Mouse (Mus musculus) liver, embryonic 16.5 days (tissue): ENCODE results near the gene Phb2. TPM values are rescaled to one million over a fixed set of nuclear protein-coding genes. Genes with fewer than 3 reads are reported as not detected.

Source experiments
- ATAC-seq: fragments of 200-750 bp; cut with Nextera tagmentation; 2 replicates; pipeline ENCODE4 v1.8.0; 2017; ENCODE audit warnings: low read depth, mild to moderate bottlenecking, moderate number of reproducible peaks, moderate library complexity
- H3K27ac ChIP-seq: fragments of 300-500 bp; sonication (generic); 2 replicates; pipeline ENCODE4 v1.5.1; 2014; ENCODE audit warnings: mild to moderate bottlenecking, low read length
- H3K27me3 ChIP-seq: fragments of 300-500 bp; sonication (generic); 2 replicates; pipeline ENCODE4 v1.6.1; 2014; ENCODE audit warnings: low read depth, low read length, mixed read lengths; ENCODE audit not compliant: control insufficient read depth, insufficient read depth
- H3K36me3 ChIP-seq: fragments of 300-500 bp; sonication (generic); 2 replicates; pipeline ENCODE4 v1.6.1; 2014; ENCODE audit warnings: mild to moderate bottlenecking; ENCODE audit not compliant: control insufficient read depth, insufficient read depth
- H3K4me1 ChIP-seq: fragments of 300-500 bp; sonication (generic); 2 replicates; pipeline ENCODE4 v1.6.1; 2014; ENCODE audit warnings: low read depth, low read length, mixed read lengths; ENCODE audit not compliant: control insufficient read depth
- H3K4me2 ChIP-seq: fragments of 300-500 bp; sonication (generic); 2 replicates; pipeline ENCODE4 v1.6.1; 2014; ENCODE audit warnings: low read depth, low read length, mixed read lengths
- H3K4me3 ChIP-seq: fragments of 300-500 bp; sonication (generic); 2 replicates; pipeline ENCODE4 v1.5.1; 2014; ENCODE audit warnings: low read depth, mild to moderate bottlenecking, low read length
- H3K9ac ChIP-seq: fragments of 300-500 bp; sonication (generic); 2 replicates; pipeline ENCODE4 v1.6.1; 2014; ENCODE audit warnings: low read depth, low read length
- H3K9me3 ChIP-seq: fragments of 300-500 bp; sonication (generic); replicated peaks from 2 replicates; pipeline ENCODE4 v1.6.1; 2016; ENCODE audit warnings: low read length; ENCODE audit not compliant: control insufficient read depth
- WGBS: fragments of 180-500 bp; shearing (Covaris S2); extraction: QIAGEN DNeasy Blood & Tissue Kit; methylation state at CpG from one replicate; pipeline ENCODE4 v1.1.7; 2014; ENCODE audit not compliant: insufficient replicate concordance; 5-methylcytosine and 5-hydroxymethylcytosine counted together
- polyA plus RNA-seq: library from polyadenylated mRNA; unstranded; fragments of >200 nt; fragmentation: Nextera tagmentation; extraction: Ambion mirVana; gene quantifications from 2 replicates; pipeline ENCODE4 v1.2.1, GENCODE M21; 2015

Phb2 gene
- 206 and 214 TPM in 2 replicates for polyA plus RNA-seq

GRCm38 (mm10) chr6:124711824-124712782, at the start of gene Phb2, which contains the start of gene Emg1:
Phb2 (plus strand) TSS chr6:124712336.
Emg1 (minus strand) TSS chr6:124712178.
- Histone ChIP-seq H3K4me3 (peak within 1 kb of the TSS; percentile 98), H3K4me1 (peaks cover 37% of the 10 kb centered on the region), H3K27ac (peak within 1 kb of the TSS; percentile 93), H3K9me3 (no peaks in the 10 kb centered on the region), H3K36me3 (peaks cover 45% of the 10 kb centered on the region), H3K27me3 (no peaks in the 10 kb centered on the region), H3K9ac (peak within 1 kb of the TSS; percentile 89), H3K4me2 (peak within 1 kb of the TSS; percentile 82)
- under 1% methylated on average over 76 of the region's 76 CpGs for WGBS
- ATAC-seq: peak; percentile 98

DNA sequence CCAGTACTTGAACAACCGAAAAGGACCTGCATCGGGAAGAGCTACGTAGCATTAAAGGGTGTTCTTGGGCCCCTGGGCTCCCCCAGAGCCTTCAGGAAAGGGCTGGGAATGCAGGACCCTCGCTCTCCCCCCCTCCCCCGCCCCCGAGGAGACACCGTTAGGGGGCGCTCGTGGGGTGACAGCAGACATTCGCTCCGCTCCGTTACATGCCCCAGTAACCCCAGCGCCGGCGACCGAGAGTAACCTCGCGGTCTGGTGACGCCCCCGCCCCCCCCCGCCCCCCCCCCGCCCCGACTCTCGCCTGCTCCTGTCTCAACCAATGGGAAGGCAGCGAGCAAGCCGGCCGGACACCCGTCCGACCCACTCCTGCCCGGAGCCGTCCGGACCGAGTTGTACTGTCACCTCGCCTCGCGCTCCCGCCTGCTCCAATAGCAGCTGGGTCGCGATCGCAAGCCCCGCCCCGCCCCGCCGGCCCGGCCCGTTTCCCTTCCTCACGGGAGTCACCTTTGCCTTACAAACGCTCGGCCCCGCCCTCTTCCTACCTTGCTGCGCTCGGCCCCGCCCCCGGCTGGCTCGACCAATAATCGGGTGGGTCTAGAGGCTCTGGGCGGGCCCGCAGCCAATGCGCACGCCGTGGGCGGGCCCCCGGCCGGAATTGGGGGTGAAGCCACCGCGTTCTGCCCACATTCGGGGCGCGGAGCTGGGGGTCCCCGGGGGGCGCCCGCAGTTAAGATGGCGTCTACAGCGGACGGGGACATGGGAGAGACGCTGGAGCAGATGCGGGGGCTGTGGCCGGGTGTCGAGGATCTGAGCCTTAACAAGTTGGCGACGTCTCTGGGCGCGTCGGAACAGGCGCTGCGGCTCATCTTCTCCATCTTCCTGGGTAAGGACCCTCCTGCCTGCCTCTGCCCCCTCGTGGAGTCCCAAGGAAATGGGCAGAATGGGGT, 49.4 kb upstream of the Phb2 start, which contains the start of gene Lpcat3:
TSS of gene Lpcat3 (plus strand) at position 551 of the 947 bp plus-strand sequence.
- peak; percentile 96 for ATAC-seq
- peak within 1 kb of the TSS; percentile 89 for H3K4me2 ChIP-seq
- no peaks in the 10 kb centered on the region for H3K36me3 ChIP-seq
- H3K4me1 ChIP-seq: peaks cover 21% of the 10 kb centered on the region
- H3K9me3 ChIP-seq: no peaks in the 10 kb centered on the region
- peak within 1 kb of the TSS; percentile 94 for H3K4me3 ChIP-seq
- no peaks in the 10 kb centered on the region for H3K27me3 ChIP-seq
- H3K9ac ChIP-seq: peak within 1 kb of the TSS; percentile 89
- WGBS: 1% methylated on average over 76 of the region's 87 CpGs
- H3K27ac ChIP-seq: peak within 1 kb of the TSS; percentile 88

GRCm38 (mm10) chr6:124663424-124663795, 48.7 kb upstream of the Phb2 start:
- H3K27me3 ChIP-seq: no peaks in the 10 kb centered on the region

GRCm38 (mm10) chr6:124664256-124664655, 47.9 kb upstream of the Phb2 start:
- peak overlapping the region; percentile 89 for H3K9ac ChIP-seq
- H3K4me1 ChIP-seq: peaks cover 21% of the 10 kb centered on the region
- ATAC-seq: no peak
- 42% methylated on average over 7 of the region's 7 CpGs for whole genome bisulfite sequencing
- peak overlapping the region; percentile 89 for H3K4me2 ChIP-seq
- H3K4me3 ChIP-seq: peak overlapping the region; percentile 94
- peak overlapping the region; percentile 88 for H3K27ac ChIP-seq
- no peaks in the 10 kb centered on the region for H3K36me3 ChIP-seq
- H3K9me3 ChIP-seq: no peaks in the 10 kb centered on the region
- H3K27me3 ChIP-seq: no peaks in the 10 kb centered on the region

More at GRCm38 (mm10) chr6:124663424-124663795, 48.7 kb upstream of the Phb2 start:
- Histone ChIP-seq H3K36me3 (no peaks in the 10 kb centered on the region), H3K4me3 (peak overlapping the region; percentile 94), H3K4me1 (peaks cover 21% of the 10 kb centered on the region), H3K27ac (peak overlapping the region; percentile 88), H3K9me3 (no peaks in the 10 kb centered on the region), H3K4me2 (peak overlapping the region; percentile 89), H3K9ac (peak overlapping the region; percentile 89)
- peak; percentile 4 for ATAC-seq
- WGBS: 8% methylated on average over 13 of the region's 13 CpGs

- WGBS: 89% methylated on average over 10 of the region's 10 CpGs
- H3K4me2 ChIP-seq: peak overlapping the region; percentile 89
- no peak for ATAC-seq
- no peaks in the 10 kb centered on the region for H3K9me3 ChIP-seq
- H3K4me1 ChIP-seq: peaks cover 21% of the 10 kb centered on the region
- no peak overlapping the region for H3K9ac ChIP-seq
- H3K4me3 ChIP-seq: peak overlapping the region; percentile 94; the same call in 1 of the 2 replicates
- no peaks in the 10 kb centered on the region for H3K27me3 ChIP-seq
- no peak overlapping the region for H3K27ac ChIP-seq
- no peaks in the 10 kb centered on the region for H3K36me3 ChIP-seq
These were observed 47.1 kb upstream of the Phb2 start for GRCm38 (mm10) chr6:124665011-124665410.

GRCm38 (mm10) chr6:124669234-124669859, 42.8 kb upstream of the Phb2 start:
- 65% methylated on average over 11 of the region's 11 CpGs for WGBS
- no peak overlapping the region for H3K4me3 ChIP-seq
- H3K27me3 ChIP-seq: no peaks in the 10 kb centered on the region
- no peaks in the 10 kb centered on the region for H3K9me3 ChIP-seq
- no peak for ATAC-seq
- no peak overlapping the region for H3K27ac ChIP-seq
- peaks cover 2% of the 10 kb centered on the region for H3K36me3 ChIP-seq
- no peak overlapping the region for H3K9ac ChIP-seq
- H3K4me2 ChIP-seq: no peak overlapping the region
- H3K4me1 ChIP-seq: peaks cover 17% of the 10 kb centered on the region

DNA sequence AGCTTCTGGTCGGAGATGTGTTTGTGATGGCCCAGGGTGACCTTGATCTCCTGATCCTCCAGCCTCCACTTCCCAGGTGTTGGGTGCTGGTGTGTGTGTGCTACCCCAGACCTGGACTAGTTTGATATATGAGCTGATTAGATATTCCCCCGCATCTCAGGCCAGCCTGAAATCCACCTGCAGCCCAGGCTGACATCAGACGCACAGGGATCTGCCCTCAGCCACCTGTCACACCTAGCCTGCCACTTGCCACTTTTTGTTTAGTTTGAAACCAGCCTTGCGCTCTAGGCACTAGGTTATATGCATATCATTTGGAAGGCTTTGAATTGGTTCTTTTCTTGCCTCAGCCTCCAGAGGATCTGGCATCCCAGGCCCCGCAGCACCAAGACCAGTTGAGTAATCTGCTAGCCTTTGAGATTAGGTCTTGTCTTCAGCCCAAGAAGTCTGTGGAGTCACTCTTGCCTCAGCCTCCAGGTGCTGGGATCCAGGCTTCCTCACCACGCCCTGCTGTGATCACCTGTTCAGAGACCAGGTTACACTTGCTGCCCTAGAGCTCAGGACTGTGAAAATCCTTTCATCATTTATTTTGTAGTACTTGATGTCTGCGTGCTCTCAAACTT, 41.7 kb upstream of the Phb2 start:
- 82% methylated on average over 7 of the region's 7 CpGs for WGBS
- Histone ChIP-seq H3K4me3 (no peak overlapping the region), H3K27me3 (no peaks in the 10 kb centered on the region), H3K4me1 (peaks cover 12% of the 10 kb centered on the region), H3K36me3 (peaks cover 7% of the 10 kb centered on the region), H3K27ac (no peak overlapping the region), H3K9me3 (no peaks in the 10 kb centered on the region), H3K9ac (no peak overlapping the region), H3K4me2 (no peak overlapping the region)
- ATAC-seq: no peak

DNA sequence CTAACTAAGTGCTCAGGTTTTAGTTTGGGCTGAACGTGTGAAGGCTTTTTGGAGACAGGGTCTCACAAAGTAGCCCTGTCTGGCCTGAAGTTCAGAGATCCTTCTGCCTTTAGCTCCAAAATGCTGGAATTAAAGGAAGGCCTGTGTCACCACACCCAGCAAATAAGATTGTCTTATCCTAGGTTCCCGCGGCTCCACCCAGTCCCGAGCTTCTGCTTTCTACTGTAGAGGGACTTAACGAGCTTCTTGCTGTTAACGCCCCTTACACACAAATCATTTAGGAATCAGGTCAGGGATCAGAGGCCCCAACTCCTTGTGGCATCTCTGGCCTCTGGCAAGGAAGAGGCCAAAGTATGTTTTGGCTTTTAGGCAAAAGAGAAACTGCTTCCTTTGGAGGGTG, 40.0 kb upstream of the Phb2 start:
- Histone ChIP-seq H3K4me1 (peaks cover 15% of the 10 kb centered on the region), H3K9me3 (no peaks in the 10 kb centered on the region), H3K36me3 (peaks cover 7% of the 10 kb centered on the region), H3K4me3 (no peak overlapping the region), H3K27me3 (no peaks in the 10 kb centered on the region), H3K4me2 (no peak overlapping the region), H3K27ac (no peak overlapping the region), H3K9ac (no peak overlapping the region)
- no peak for ATAC-seq
- WGBS: 40% methylated on average over 6 of the region's 6 CpGs
